Mouse (Mus musculus) lung, embryonic 15.5 days (tissue): Measurements from ENCODE around the gene Il17rb. TPM values are rescaled to one million over a fixed set of nuclear protein-coding genes. Genes with fewer than 3 reads are reported as not detected.

Source experiments
- microRNA-seq: library from miRNA; unstranded; fragments of <30 nt; microRNA quantifications from one replicate; pipeline ENCODE4, GENCODE M21; 2016
- polyA plus RNA-seq: library from polyadenylated mRNA; unstranded; fragments of >200 nt; fragmentation: Nextera tagmentation; extraction: Ambion mirVana; gene quantifications from 2 replicates; pipeline ENCODE4 v1.2.1, GENCODE M21; 2015

Gene Il17rb
- polyA plus RNA-seq, 1 experiment from 2014 or later, result 1.7 TPM

Small RNA genes within 50 kb of the gene (microRNA-seq; reads per million reads assigned to microRNA genes)
- gene Mir6947, result 0.56 reads per million

Other genes starting within 250 kb of the Il17rb start
- gene Selenok, start 40.6 kb downstream of the Il17rb start, polyA plus RNA-seq, result 265 and 267 TPM in 2 replicates
- gene Actr8, start 30.6 kb downstream of the Il17rb start, polyA plus RNA-seq, result 64.3 and 69.8 TPM in 2 replicates
- gene Chdh, start 127 bp upstream of the Il17rb start, polyA plus RNA-seq, result 1.0 and 1.6 TPM in 2 replicates